Mouse (Mus musculus) liver, embryonic 11.5 days (tissue): ENCODE measurements around the gene Tarbp1. TPM values are rescaled to one million over a fixed set of nuclear protein-coding genes. Genes with fewer than 3 reads are reported as not detected.

Source experiments
- ATAC-seq: fragments of 200-750 bp; cut with Nextera tagmentation; replicated peaks from 2 replicates; pipeline ENCODE4 v1.8.0; 2017; ENCODE audit warnings: moderate number of reproducible peaks, mild to moderate bottlenecking, moderate TSS enrichment, moderate library complexity; ENCODE audit not compliant: low FRiP score
- DNase-seq: peaks from one replicate; pipeline ENCODE4 v3.0.0-alpha.2; 2017; ENCODE audit warnings: low spot score
- H3K27ac ChIP-seq: fragments of 300-500 bp; sonication (generic); 2 replicates; pipeline ENCODE4 v1.5.1; 2014; ENCODE audit warnings: mild to moderate bottlenecking, low read depth, low read length, control low read depth
- H3K27me3 ChIP-seq: fragments of 300-500 bp; sonication (generic); replicated peaks from 2 replicates; pipeline ENCODE4 v1.6.1; 2014; ENCODE audit warnings: low read length, mixed read lengths; ENCODE audit not compliant: control insufficient read depth, insufficient read depth
- H3K36me3 ChIP-seq: fragments of 300-500 bp; sonication (generic); 2 replicates; pipeline ENCODE4 v1.6.1; 2014; ENCODE audit warnings: mild to moderate bottlenecking, low read length, moderate library complexity, mixed read lengths; ENCODE audit not compliant: control insufficient read depth, insufficient read depth
- H3K4me1 ChIP-seq: fragments of 300-500 bp; sonication (generic); replicated peaks from 2 replicates; pipeline ENCODE4 v1.6.1; 2014; ENCODE audit warnings: low read length, mixed read lengths; ENCODE audit not compliant: control insufficient read depth, insufficient read depth
- H3K4me2 ChIP-seq: fragments of 300-500 bp; sonication (generic); 2 replicates; pipeline ENCODE4 v1.6.1; 2014; ENCODE audit warnings: mild to moderate bottlenecking, control low read depth, moderate library complexity
- H3K4me3 ChIP-seq: fragments of 300-500 bp; sonication (generic); 2 replicates; pipeline ENCODE4 v1.5.1; 2014; ENCODE audit warnings: low read depth, low read length, control low read depth
- H3K9ac ChIP-seq: fragments of 300-500 bp; sonication (generic); 2 replicates; pipeline ENCODE4 v1.6.1; 2014; ENCODE audit warnings: low read depth, low read length, control low read depth
- H3K9me3 ChIP-seq: fragments of 300-500 bp; sonication (generic); 2 replicates; pipeline ENCODE4 v1.6.1; 2016; ENCODE audit warnings: low read length, inconsistent platforms, mixed read lengths; ENCODE audit not compliant: control insufficient read depth
- WGBS: fragments of 180-500 bp; shearing (Covaris S2); extraction: QIAGEN DNeasy Blood & Tissue Kit; methylation state at CpG from one replicate; pipeline ENCODE4 v1.1.7; 2014; 5-methylcytosine and 5-hydroxymethylcytosine counted together
- polyA plus RNA-seq: library from polyadenylated mRNA; unstranded; fragments of >200 nt; fragmentation: Nextera tagmentation; extraction: Ambion mirVana; gene quantifications from 2 replicates; pipeline ENCODE4 v1.2.1, GENCODE M21; 2014

Tarbp1 gene
- polyA plus RNA-seq, 1 experiment from 2014 or later: 4.7 TPM

DNA sequence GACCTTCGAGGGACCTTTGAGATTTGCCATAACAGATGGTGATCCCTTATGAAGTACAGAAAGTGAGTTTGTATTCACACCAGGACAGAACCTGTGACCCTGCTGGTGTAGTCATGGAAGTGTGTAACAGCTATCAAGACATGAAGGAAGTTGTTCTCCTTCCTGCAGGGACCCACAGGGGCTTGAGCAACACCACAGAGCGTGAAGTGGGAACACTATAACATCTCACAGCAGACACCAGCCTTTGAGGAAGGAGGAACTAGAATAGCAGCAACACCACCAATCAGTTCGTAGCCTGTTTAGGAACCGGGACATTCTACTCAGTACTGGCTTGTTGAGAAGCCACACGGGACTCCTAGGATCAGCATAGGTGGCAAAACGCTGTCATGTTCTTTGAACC lies 95.3 kb downstream of the Tarbp1 start:
- WGBS: 73% methylated on average over 6 of the region's 6 CpGs
- no peak for DNase-seq
- Histone ChIP-seq H3K27me3 (no peaks in the 10 kb centered on the region), H3K4me2 (no peak overlapping the region), H3K9ac (no peak overlapping the region), H3K36me3 (no peaks in the 10 kb centered on the region), H3K9me3 (no peaks in the 10 kb centered on the region), H3K27ac (no peak overlapping the region), H3K4me3 (no peak overlapping the region), H3K4me1 (no peaks in the 10 kb centered on the region)
- ATAC-seq: no peak

Other genes starting within 250 kb of the Tarbp1 start
- gene Slc35f3, start 176.5 kb downstream of the Tarbp1 start, polyA plus RNA-seq: 0.07 TPM in 1 of 2 replicates, not detected in the other
- gene Coa6, start 52.5 kb downstream of the Tarbp1 start, polyA plus RNA-seq: 57.4 and 57.9 TPM in 2 replicates
- gene Irf2bp2, start 118.9 kb upstream of the Tarbp1 start, polyA plus RNA-seq: 5.9 and 7.3 TPM in 2 replicates